Mouse (Mus musculus): ENCODE data around the gene Zfp11. TPM values are rescaled to one million over a fixed set of nuclear protein-coding genes. Genes with fewer than 3 reads are reported as not detected.
A peak's percentile ranks its signal among the peaks of the same experiment; 100 is the strongest.
"Not testable (repeated sequence)": the region's sequence is repeated elsewhere in the genome, so short reads cannot be mapped to it uniquely, and the experiment has no call there.

Gene Zfp11
- total RNA-seq, 2 experiments from 2014 or later: 2.0 to 2.7 TPM

DNA sequence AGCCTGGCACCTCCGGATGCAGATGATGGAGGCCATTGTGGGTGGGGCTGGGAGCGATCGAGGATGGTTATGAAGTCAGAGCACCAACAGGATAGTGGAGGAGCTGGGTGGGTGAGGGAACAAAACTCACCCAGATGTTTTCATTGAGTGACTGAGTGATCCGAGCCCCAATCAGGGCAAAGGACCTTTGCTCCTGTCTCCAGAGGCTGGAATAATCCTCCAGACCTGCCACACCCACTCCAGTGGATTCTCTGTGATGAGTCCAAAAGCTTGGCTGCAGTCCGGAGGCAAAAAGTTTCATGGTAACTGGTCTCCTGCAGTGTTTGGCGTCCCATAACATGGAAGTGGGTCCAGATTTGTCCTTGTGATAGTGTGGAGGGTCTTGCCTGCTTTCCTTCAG lies 43.8 kb downstream of the Zfp11 start:
- DNase-seq: no peak
- intact Hi-C loops (cut with DNase I; ENCODE audit: low total_unique reads): no loop called here

DNA sequence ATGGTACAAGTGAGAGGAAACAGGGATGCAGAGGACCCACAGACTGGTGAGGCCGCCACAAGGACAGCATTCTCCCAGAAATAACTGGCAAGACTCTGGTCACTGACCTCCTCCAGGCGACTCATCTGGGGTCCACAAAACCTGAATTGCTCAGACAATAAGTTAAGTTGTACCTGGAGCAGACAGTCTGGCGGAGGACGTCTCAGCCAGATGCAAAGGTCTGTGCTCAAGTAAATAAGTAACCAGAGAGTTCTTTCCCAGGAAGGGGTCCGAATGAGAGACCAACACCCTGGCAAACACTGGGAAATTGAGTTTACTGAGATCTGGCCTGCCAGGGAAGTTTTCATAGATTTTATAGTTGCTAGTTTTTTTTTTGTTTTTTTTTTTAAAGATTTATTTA lies 48.5 kb downstream of the Zfp11 start:
- intact Hi-C loops (cut with DNase I; ENCODE audit: low total_unique reads): no loop called here
- DNase-seq: no peak

DNA sequence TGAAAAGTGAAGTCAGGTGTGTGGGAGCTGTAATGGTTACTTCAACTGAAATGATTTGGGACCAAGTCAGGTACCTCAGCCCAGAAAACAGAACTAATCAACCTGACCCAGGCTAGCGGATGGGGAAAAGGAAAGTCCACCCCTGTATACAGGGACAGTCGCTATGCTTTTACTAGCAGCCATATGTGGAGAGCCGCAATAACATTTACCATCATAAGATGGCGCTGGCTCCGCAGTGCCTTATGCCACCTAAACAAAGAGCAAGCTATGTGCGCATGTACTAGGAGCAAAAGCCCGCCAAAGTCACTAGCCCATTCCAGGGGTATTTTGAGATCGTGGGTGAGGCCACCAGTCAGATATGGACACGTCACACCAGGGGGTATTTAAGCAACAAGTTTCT lies 49.3 kb downstream of the Zfp11 start:
- DNase-seq; intact Hi-C loops (cut with DNase I; ENCODE audit: low total_unique reads): not testable (repeated sequence)

DNA sequence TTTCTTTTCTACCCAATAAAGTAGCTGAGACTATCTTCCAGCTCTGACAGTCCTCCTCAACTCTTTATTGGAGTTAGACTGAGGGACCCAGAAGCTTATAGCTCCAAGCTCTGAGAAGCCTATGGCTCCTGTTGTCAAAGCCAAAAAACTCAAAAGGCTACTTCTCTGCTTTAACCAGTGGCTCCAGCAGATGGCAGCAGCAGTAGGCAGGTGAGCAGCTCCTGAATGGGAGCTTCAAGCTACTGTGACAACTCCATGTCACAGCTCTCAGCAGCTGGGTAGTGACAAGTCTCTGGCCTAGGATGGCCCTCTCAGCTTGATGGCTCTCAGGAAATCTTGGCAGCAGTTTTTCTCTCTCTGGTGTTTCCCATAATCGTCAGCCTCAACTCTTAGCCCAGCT lies 58.8 kb downstream of the Zfp11 start:
- peak; percentile 59 for DNase-seq
- intact Hi-C loops (cut with DNase I; ENCODE audit: low total_unique reads): no loop called here

DNA sequence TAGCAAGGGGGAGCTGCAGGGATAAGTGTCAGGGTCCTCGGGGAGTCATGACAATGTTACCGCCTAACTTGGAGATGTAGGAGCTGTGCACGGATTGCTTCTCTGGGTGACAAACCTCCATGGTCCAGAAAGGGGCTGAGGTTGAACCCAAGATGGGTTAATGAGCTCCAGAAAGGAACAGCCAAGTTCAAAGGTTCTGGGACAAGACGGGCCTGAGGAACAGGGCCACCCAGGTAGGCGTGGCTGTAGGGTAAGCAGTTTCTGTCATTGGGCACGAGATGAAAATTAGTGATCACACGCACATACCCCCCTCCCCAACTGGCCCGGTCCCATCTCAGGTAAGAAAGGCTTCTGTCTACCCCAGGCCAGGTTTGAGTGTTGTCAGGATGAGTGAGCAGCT lies 62.4 kb downstream of the Zfp11 start:
- intact Hi-C loops (cut with DNase I; ENCODE audit: low total_unique reads): loop anchor here (10.0 kb wide), 2 partner anchors 107 to 137 kb away; partner anchors contain the start of gene Mrps17
- no peak for DNase-seq

Other genes starting within 250 kb of the Zfp11 start
- 10 to 100 TPM; 24.2 to 33.3 TPM for gene Sfswap, start 168.9 kb downstream of the Zfp11 start, total RNA-seq (2021)
- gene Mmp17, start 85.9 kb downstream of the Zfp11 start, total RNA-seq (2021): 1 to 10 TPM in 1 of 2 experiments, under 1 TPM in 1; 0.86 to 1.2 TPM
- not detected for gene Sept14, start 38.4 kb upstream of the Zfp11 start, total RNA-seq (2021)
- 10 to 100 TPM; 64.4 to 69.3 TPM for gene Mrps17, start 45.4 kb upstream of the Zfp11 start, total RNA-seq (2021)
- 100 to 1,000 TPM; 470 to 562 TPM for gene Nipsnap2, start 55.0 kb upstream of the Zfp11 start, total RNA-seq (2021)
- 10 to 100 TPM; 13.0 to 16.2 TPM for gene Psph, start 117.3 kb upstream of the Zfp11 start, total RNA-seq (2021)
- 10 to 100 TPM in 1 of 2 experiments, 1 to 10 TPM in 1; 9.2 to 10.4 TPM for gene Sumf2, start 176.9 kb upstream of the Zfp11 start, total RNA-seq (2021)
- gene Chchd2, start 217.4 kb upstream of the Zfp11 start, total RNA-seq (2021): 100 to 1,000 TPM; 477 to 529 TPM
- gene Zbed5, start 225.6 kb upstream of the Zfp11 start, total RNA-seq (2021): under 1 TPM; 0.53 to 0.84 TPM
- 100 to 1,000 TPM; 245 to 293 TPM for gene Phkg1, start 228.4 kb upstream of the Zfp11 start, total RNA-seq (2021)
- gene Nupr1l, start 238.4 kb upstream of the Zfp11 start, total RNA-seq (2021): under 1 TPM; 0.11 to 0.39 TPM

All from gastrocnemius, postnatal 14 days (tissue).